Comparison of ENCODE assay signal across 9 mouse cellular contexts in the genomic region with DNA sequence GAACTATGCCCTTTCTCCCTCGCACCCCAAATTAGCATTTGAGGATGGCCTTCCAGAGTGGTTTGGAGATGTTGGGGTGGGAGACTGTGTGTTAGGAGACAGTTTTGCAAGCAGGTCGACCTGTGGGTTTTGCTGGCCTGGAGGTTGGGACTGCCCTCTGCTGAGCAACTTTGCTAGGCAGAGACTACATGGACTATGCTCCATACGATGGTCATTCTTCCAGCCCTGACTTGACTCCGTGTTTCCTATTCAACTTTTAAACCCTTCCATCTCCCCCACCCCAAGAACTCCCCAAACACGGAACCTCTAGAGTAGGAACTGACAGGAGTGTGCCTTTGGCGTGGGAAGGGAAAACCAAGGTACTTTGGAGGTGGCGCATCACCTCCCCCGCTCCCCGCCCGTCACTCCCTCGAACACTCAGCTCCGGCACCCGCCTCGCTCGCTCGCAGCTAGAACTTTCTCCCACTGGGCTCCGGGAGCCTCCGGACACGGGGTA. TPM values are rescaled to one million over a fixed set of nuclear protein-coding genes. Genes with fewer than 3 reads are reported as not detected.
DNase-seq lines count a peak whose midpoint lies in the region; ATAC-seq and TF ChIP-seq lines count a peak whose summit lies in the region.
"Had no signal": no experiment of that assay in that cellular context is flagged by ENCODE, and none has a peak within 500 bp of the region (broad histone marks: within the 10 kb centered on the region; RNA-seq: fewer than 3 reads in every experiment).

TSS of gene Tmcc3 (plus strand) at position 439 of the 496 bp plus-strand sequence.

- no peaks in the 10 kb centered on the region for H3K9me3 ChIP-seq in embryonic facial prominence, embryonic 15.5 days (replicated peaks)
- H3K9me3 ChIP-seq in heart, postnatal 0 days (replicated peaks; ENCODE audit: control insufficient read depth, low read length), result no peaks in the 10 kb centered on the region; the same call in 1 of the 2 replicates
- no peaks in the 10 kb centered on the region for H3K9me3 ChIP-seq in neural tube, embryonic 15.5 days (replicated peaks)
- H3K9me3 ChIP-seq: G1E had no signal

- H3K4me2 ChIP-seq in embryonic facial prominence, embryonic 15.5 days (replicated peaks), result peak within 1 kb of the TSS; percentile 92
- peak within 1 kb of the TSS; percentile 83 for H3K4me2 ChIP-seq in heart, postnatal 0 days (ENCODE audit: low read depth, low read length)
- H3K4me2 ChIP-seq in neural tube, embryonic 15.5 days, result peak within 1 kb of the TSS; percentile 98

- peaks cover 12% of the 10 kb centered on the region for H3K4me1 ChIP-seq in embryonic facial prominence, embryonic 15.5 days
- no peaks in the 10 kb centered on the region for H3K4me1 ChIP-seq in heart, postnatal 0 days (ENCODE audit: control insufficient read depth, insufficient read depth)
- H3K4me1 ChIP-seq in neural tube, embryonic 15.5 days, result peaks cover 17% of the 10 kb centered on the region

- no peak within 1 kb of the TSS for H3K27ac ChIP-seq in embryonic facial prominence, embryonic 15.5 days (replicated peaks)
- no peak within 1 kb of the TSS for H3K27ac ChIP-seq in heart, postnatal 0 days (ENCODE audit: low read depth)
- H3K27ac ChIP-seq in neural tube, embryonic 15.5 days (replicated peaks), result peak within 1 kb of the TSS; percentile 54

- intact Hi-C loops in left cerebral cortex, postnatal 25 days (cut with DNase I), result no loop called here

- H3K36me3 ChIP-seq in embryonic facial prominence, embryonic 15.5 days, result no peaks in the 10 kb centered on the region
- H3K36me3 ChIP-seq in heart, postnatal 0 days (replicated peaks; ENCODE audit: control insufficient read depth, insufficient read depth, low read length), result no peaks in the 10 kb centered on the region
- no peaks in the 10 kb centered on the region for H3K36me3 ChIP-seq in neural tube, embryonic 15.5 days
- H3K36me3 ChIP-seq: G1E had no signal

- no peak for TF ChIP-seq EP300 in heart, postnatal 0 days (IDR thresholded peaks at IDR 0.05; ENCODE audit: low read depth)

- peak within 1 kb of the TSS; percentile 26; the same call in 1 of the 2 replicates for H3K9ac ChIP-seq in embryonic facial prominence, embryonic 15.5 days
- H3K9ac ChIP-seq in heart, postnatal 0 days (replicated peaks; ENCODE audit: low read depth, low read length), result no peak within 1 kb of the TSS; the same call in 1 of the 2 replicates
- peak within 1 kb of the TSS; percentile 51 for H3K9ac ChIP-seq in neural tube, embryonic 15.5 days (replicated peaks)

- WGBS in embryonic facial prominence, embryonic 15.5 days, result 2% methylated on average over 19 of the region's 19 CpGs
- WGBS in heart, postnatal 0 days, result under 1% methylated on average over 19 of the region's 19 CpGs
- WGBS in neural tube, embryonic 15.5 days, result 3% methylated on average over 19 of the region's 19 CpGs

- DNase-seq in heart, adult 11 months, result peak; percentile 85
- DNase-seq in heart, adult 9 months (ENCODE audit: low spot score in 2 of 2), result no peak
- peak; percentile 67 for DNase-seq in MN1 (ENCODE audit: low spot score)
- DNase-seq in heart, postnatal 0 days (ENCODE audit: low spot score), result no peak
- DNase-seq in left cerebral cortex, postnatal 25 days (ENCODE audit: low spot score in 2 of 2), result no peak

- H3K27me3 ChIP-seq in embryonic facial prominence, embryonic 15.5 days, result peaks cover 30% of the 10 kb centered on the region
- H3K27me3 ChIP-seq in heart, postnatal 0 days (ENCODE audit: control insufficient read depth, insufficient read depth, low read length), result peaks cover 6% of the 10 kb centered on the region; the same call in 1 of the 2 replicates
- H3K27me3 ChIP-seq in neural tube, embryonic 15.5 days (replicated peaks), result no peaks in the 10 kb centered on the region; the same call in 1 of the 2 replicates

- TF ChIP-seq CTCF in heart, postnatal 0 days (IDR thresholded peaks at IDR 0.05; ENCODE audit: low read depth), result peak; percentile 11

- ATAC-seq in embryonic facial prominence, embryonic 15.5 days (ENCODE audit: insufficient number of reproducible peaks, low FRiP score, low TSS enrichment, low read depth), result no peak
- 0 out of 2 replicates have a peak, but pooled peaks have one; percentile 17 for ATAC-seq in heart, postnatal 0 days (ENCODE audit: insufficient read depth, low read depth)
- ATAC-seq in neural tube, embryonic 15.5 days (ENCODE audit: low FRiP score), result peak; percentile 25; the same call in 1 of the 2 replicates
- ATAC-seq in megakaryocyte-erythroid progenitor cell, adult 5-6 weeks (replicated peaks; ENCODE audit: low FRiP score, low TSS enrichment, poor library complexity, severe bottlenecking), result no peak

- peak within 1 kb of the TSS; percentile 45 for H3K4me3 ChIP-seq in embryonic facial prominence, embryonic 15.5 days (replicated peaks)
- H3K4me3 ChIP-seq in heart, postnatal 0 days (ENCODE audit: low read depth, low read length), result peak within 1 kb of the TSS; percentile 52
- H3K4me3 ChIP-seq in neural tube, embryonic 15.5 days (replicated peaks), result peak within 1 kb of the TSS; percentile 53

RNA-seq across cellular contexts. Expression of gene Tmcc3, which starts in this region (rescaled TPM):
- 14.2 and 15.4 TPM in 2 replicates for polyA plus RNA-seq in embryonic facial prominence, embryonic 15.5 days (2015; fragmentation: Nextera tagmentation; extraction: Ambion mirVana)
- total RNA-seq in heart, postnatal 0 days (2014; rRNA removed; ENCODE audit: low replicate concordance), result 4.1 and 11.4 TPM in 2 replicates
- polyA plus RNA-seq in heart, postnatal 0 days (2015; fragmentation: Nextera tagmentation; extraction: Ambion mirVana), result 9.6 and 10.0 TPM in 2 replicates
- 10 to 100 TPM; 23.1 to 23.6 TPM for total RNA-seq in left cerebral cortex, postnatal 25 days (2021)
- 17.6 and 18.4 TPM in 2 replicates for polyA plus RNA-seq in neural tube, embryonic 15.5 days (2015; fragmentation: Nextera tagmentation; extraction: Ambion mirVana)
- total RNA-seq in megakaryocyte-erythroid progenitor cell, adult 5-6 weeks (2014; fragmentation: Nextera tagmentation), result 0.24 and 2.4 TPM in 2 replicates
- 0.72 TPM in 1 of 2 replicates, not detected in the other for total RNA-seq in megakaryocyte-erythroid progenitor cell, adult 5-6 weeks (2017)

Comparison
In these comparisons a context has a peak if more than half of its experiments do, and no peak if none do; other contexts are left out.
1. DNase-seq: peak in heart, adult 11 months (single experiment) and MN1 (single experiment); none in heart, adult 9 months (0 of 2), heart, postnatal 0 days (single experiment) and left cerebral cortex, postnatal 25 days (0 of 2).
2. ATAC-seq: peak in heart, postnatal 0 days (single experiment) and neural tube, embryonic 15.5 days (single experiment); none in embryonic facial prominence, embryonic 15.5 days (single experiment) and megakaryocyte-erythroid progenitor cell, adult 5-6 weeks (single experiment).
3. Peak in every context shown above with its lines, with median percentiles within 50 percentile points of each other: H3K4me2 ChIP-seq and H3K4me3 ChIP-seq.